Mouse (Mus musculus) hindbrain, embryonic 14.5 days (tissue): ENCODE results near the gene St8sia1. TPM values are rescaled to one million over a fixed set of nuclear protein-coding genes. Genes with fewer than 3 reads are reported as not detected.

ENCODE experiments used
- ATAC-seq: fragments of 200-750 bp; cut with Nextera tagmentation; 2 replicates; pipeline ENCODE4 v1.8.0; 2017; ENCODE audit warnings: moderate number of reproducible peaks, mild to moderate bottlenecking, moderate TSS enrichment, moderate library complexity; ENCODE audit not compliant: low FRiP score
- DNase-seq: peaks from one replicate; pipeline ENCODE4 v3.0.0-alpha.2; 2015; ENCODE audit warnings: low spot score
- H3K27ac ChIP-seq: fragments of 300-500 bp; sonication (generic); 2 replicates; pipeline ENCODE4 v1.5.1; 2014; ENCODE audit warnings: mild to moderate bottlenecking, moderate library complexity
- H3K27me3 ChIP-seq: fragments of 300-500 bp; sonication (generic); 2 replicates; pipeline ENCODE4 v1.6.1; 2014; ENCODE audit warnings: mild to moderate bottlenecking, low read length, mixed read lengths; ENCODE audit not compliant: control insufficient read depth, insufficient read depth
- H3K36me3 ChIP-seq: fragments of 300-500 bp; sonication (generic); replicated peaks from 2 replicates; pipeline ENCODE4 v1.6.1; 2014; ENCODE audit not compliant: control insufficient read depth, insufficient read depth
- H3K4me1 ChIP-seq: fragments of 300-500 bp; sonication (generic); replicated peaks from 2 replicates; pipeline ENCODE4 v1.6.1; 2014; ENCODE audit warnings: antibody characterized with exemption, low read length, mixed read lengths; ENCODE audit not compliant: control insufficient read depth, insufficient read depth
- H3K4me2 ChIP-seq: fragments of 300-500 bp; sonication (generic); replicated peaks from 2 replicates; pipeline ENCODE4 v1.6.1; 2014; ENCODE audit warnings: mild to moderate bottlenecking, moderate library complexity
- H3K4me3 ChIP-seq: fragments of 300-500 bp; sonication (generic); replicated peaks from 2 replicates; pipeline ENCODE4 v1.5.1; 2014; ENCODE audit warnings: mild to moderate bottlenecking, low read length
- H3K9ac ChIP-seq: fragments of 300-500 bp; sonication (generic); 2 replicates; pipeline ENCODE4 v1.6.1; 2014
- H3K9me3 ChIP-seq: fragments of 300-500 bp; sonication (generic); 2 replicates; pipeline ENCODE4 v1.6.1; 2016; ENCODE audit warnings: low read length; ENCODE audit not compliant: control insufficient read depth
- WGBS: fragments of 180-500 bp; shearing (Covaris S2); extraction: QIAGEN DNeasy Blood & Tissue Kit; methylation state at CpG from one replicate; pipeline ENCODE4 v1.1.7; 2014; 5-methylcytosine and 5-hydroxymethylcytosine counted together
- polyA plus RNA-seq: library from polyadenylated mRNA; unstranded; fragments of >200 nt; fragmentation: Nextera tagmentation; extraction: Ambion mirVana; gene quantifications from 2 replicates; pipeline ENCODE4 v1.2.1, GENCODE M21; 2014

The St8sia1 gene
- polyA plus RNA-seq, 1 experiment from 2014 or later: 6.1 TPM

DNA sequence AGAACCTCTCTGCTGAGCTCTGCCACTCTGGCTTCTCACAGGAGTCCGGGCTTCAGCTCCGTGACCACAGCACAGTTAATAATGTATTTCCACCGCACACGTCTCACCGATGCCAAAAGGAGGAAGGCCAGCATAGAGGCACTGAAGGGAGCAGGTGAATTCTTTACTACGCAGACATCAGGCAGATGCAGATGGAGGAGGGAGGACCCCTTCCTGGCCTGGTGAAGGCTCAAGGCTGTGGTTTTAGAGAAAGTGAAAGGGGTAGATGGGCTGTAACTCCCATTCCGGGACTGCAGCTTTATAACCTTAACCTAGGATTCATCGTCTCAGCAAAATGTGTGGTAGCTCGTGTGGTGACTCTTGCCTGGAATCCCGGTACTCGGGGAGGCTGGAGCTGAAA lies 13.9 kb downstream of the St8sia1 start:
- H3K4me3 ChIP-seq: no peak overlapping the region
- H3K4me2 ChIP-seq: no peak overlapping the region; the same call in 1 of the 2 replicates
- H3K27me3 ChIP-seq: no peaks in the 10 kb centered on the region
- no peaks in the 10 kb centered on the region for H3K9me3 ChIP-seq
- 0 out of 2 replicates have a peak overlapping the region, but pooled peaks have one; percentile 4 for H3K9ac ChIP-seq
- ATAC-seq: no peak
- H3K36me3 ChIP-seq: no peaks in the 10 kb centered on the region
- peak overlapping the region; percentile 12; the same call in 1 of the 2 replicates for H3K27ac ChIP-seq
- no peak for DNase-seq
- H3K4me1 ChIP-seq: peaks cover 21% of the 10 kb centered on the region; the same call in 1 of the 2 replicates
- 69% methylated on average over 11 of the region's 11 CpGs for WGBS

DNA sequence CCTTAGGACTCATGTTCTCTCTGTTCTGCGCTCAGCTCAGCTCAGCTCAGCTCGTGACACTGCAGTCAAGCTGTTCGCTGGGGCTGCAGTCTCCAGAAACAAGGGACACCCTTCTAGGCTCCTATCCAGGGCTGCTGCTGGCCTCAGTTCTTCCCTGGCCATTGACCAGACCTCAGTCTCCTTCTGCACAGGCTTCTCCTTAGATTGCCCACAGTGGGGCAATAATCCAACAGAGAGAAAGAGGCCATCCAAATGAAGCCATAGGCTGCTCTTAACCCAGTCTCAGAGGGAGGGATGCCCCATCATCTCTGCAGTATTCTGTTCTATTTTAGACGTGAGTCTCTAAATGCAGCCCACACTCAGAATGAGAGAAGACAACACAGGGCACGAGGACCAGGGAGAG lies 15.3 kb downstream of the St8sia1 start:
- no peaks in the 10 kb centered on the region for H3K9me3 ChIP-seq
- WGBS: 56% methylated on average over 5 of the region's 5 CpGs
- H3K4me3 ChIP-seq: no peak overlapping the region
- H3K36me3 ChIP-seq: peaks cover 11% of the 10 kb centered on the region; the same call in 1 of the 2 replicates
- peak; percentile 54; the same call in 1 of the 2 replicates for ATAC-seq
- no peaks in the 10 kb centered on the region for H3K27me3 ChIP-seq
- no peak for DNase-seq
- no peak overlapping the region for H3K4me2 ChIP-seq
- H3K27ac ChIP-seq: no peak overlapping the region
- no peak overlapping the region for H3K9ac ChIP-seq
- H3K4me1 ChIP-seq: peaks cover 21% of the 10 kb centered on the region; the same call in 1 of the 2 replicates

DNA sequence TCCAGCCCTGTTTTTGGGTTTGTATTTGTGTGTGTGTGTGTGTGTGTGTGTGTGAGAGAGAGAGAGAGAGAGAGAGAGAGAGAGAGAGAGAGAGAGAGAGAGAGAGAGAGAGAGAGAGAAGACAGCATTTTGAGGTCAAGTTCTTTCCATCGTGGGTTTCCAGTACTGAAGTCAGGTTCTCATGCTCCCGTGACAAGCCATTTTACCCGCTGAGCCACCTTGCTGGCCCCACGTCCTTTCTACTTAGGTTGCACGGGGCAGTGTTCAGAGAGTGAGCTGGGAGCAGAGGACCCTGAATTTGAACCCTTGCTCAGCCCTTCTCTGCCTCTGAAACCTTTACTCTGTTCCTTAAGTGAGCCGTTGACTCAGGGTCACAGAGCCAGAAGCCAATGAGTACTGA lies 17.2 kb downstream of the St8sia1 start:
- H3K27ac ChIP-seq: no peak overlapping the region
- no peak overlapping the region for H3K9ac ChIP-seq
- no peaks in the 10 kb centered on the region for H3K27me3 ChIP-seq
- no peak overlapping the region for H3K4me3 ChIP-seq
- ATAC-seq (no peak), DNase-seq (no peak)
- no peak overlapping the region for H3K4me2 ChIP-seq
- peaks cover 21% of the 10 kb centered on the region; the same call in 1 of the 2 replicates for H3K4me1 ChIP-seq
- peaks cover 11% of the 10 kb centered on the region; the same call in 1 of the 2 replicates for H3K36me3 ChIP-seq
- no peaks in the 10 kb centered on the region for H3K9me3 ChIP-seq
- 80% methylated on average over 6 of the region's 6 CpGs for WGBS

- no peak for DNase-seq
- WGBS: 72% methylated on average over 8 of the region's 8 CpGs
- H3K9me3 ChIP-seq: no peaks in the 10 kb centered on the region
Observed at GRCm38 (mm10) chr6:142946069-142946871, 18.0 kb downstream of the St8sia1 start.

DNA sequence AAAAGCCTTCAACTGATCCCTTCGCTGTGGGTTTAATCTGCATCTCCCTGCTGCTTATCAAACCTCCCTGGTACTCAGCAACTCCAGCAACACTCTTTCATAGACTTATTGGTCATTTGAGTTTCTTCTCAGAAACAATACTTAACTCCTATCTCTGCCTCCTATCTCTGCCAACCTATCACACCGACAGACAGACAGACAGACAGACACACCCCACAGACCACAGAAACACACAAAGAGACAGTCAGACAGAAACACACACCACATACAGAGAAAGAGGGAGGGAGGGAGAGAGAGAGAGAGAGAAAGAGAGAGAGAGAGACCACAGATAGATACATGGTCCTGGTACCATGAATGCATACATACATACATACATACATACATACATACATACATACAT lies 18.8 kb downstream of the St8sia1 start:
- H3K27ac ChIP-seq: no peak overlapping the region
- no peaks in the 10 kb centered on the region for H3K27me3 ChIP-seq
- 98% methylated on average over 2 of the region's 2 CpGs for WGBS
- no peak overlapping the region for H3K9ac ChIP-seq
- H3K36me3 ChIP-seq: peaks cover 11% of the 10 kb centered on the region; the same call in 1 of the 2 replicates
- no peak overlapping the region for H3K4me2 ChIP-seq
- DNase-seq: no peak
- H3K9me3 ChIP-seq: no peaks in the 10 kb centered on the region
- no peak for ATAC-seq
- peaks cover 21% of the 10 kb centered on the region; the same call in 1 of the 2 replicates for H3K4me1 ChIP-seq
- no peak overlapping the region for H3K4me3 ChIP-seq

More at GRCm38 (mm10) chr6:142946069-142946871, 18.0 kb downstream of the St8sia1 start:
- H3K9ac ChIP-seq: no peak overlapping the region
- no peaks in the 10 kb centered on the region for H3K27me3 ChIP-seq
- peaks cover 21% of the 10 kb centered on the region; the same call in 1 of the 2 replicates for H3K4me1 ChIP-seq
- H3K27ac ChIP-seq: no peak overlapping the region
- H3K36me3 ChIP-seq: peaks cover 11% of the 10 kb centered on the region; the same call in 1 of the 2 replicates
- no peak overlapping the region for H3K4me3 ChIP-seq
- no peak for ATAC-seq
- no peak overlapping the region for H3K4me2 ChIP-seq

GRCm38 (mm10) chr6:142944470-142944869 lies 19.8 kb downstream of the St8sia1 start:
- H3K36me3 ChIP-seq: peaks cover 11% of the 10 kb centered on the region; the same call in 1 of the 2 replicates
- no peak for ATAC-seq
- WGBS: 98% methylated on average over 3 of the region's 3 CpGs
- DNase-seq: no peak
- H3K9me3 ChIP-seq: no peaks in the 10 kb centered on the region
- H3K9ac ChIP-seq: no peak overlapping the region
- H3K4me1 ChIP-seq: peaks cover 14% of the 10 kb centered on the region; the same call in 1 of the 2 replicates
- H3K27ac ChIP-seq: no peak overlapping the region
- H3K4me2 ChIP-seq: no peak overlapping the region
- H3K27me3 ChIP-seq: no peaks in the 10 kb centered on the region
- no peak overlapping the region for H3K4me3 ChIP-seq

DNA sequence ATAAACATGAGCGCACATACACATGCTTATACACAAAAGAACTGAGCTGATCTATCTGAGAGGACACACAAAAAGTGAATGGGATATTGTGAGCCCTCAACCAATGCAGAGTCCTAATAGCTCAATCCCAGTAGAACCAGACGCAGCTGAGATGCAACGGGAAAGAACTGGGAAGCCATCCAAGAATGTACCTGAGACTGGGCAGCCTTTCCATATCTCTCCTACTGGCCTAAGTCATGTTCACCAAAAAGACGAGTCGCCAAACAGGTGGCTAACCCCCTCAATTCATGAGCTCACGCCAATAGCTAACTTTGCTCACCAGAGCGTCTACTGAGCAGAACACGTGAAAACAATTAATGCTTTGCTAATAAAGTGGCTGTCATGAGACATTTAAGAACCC lies 20.8 kb downstream of the St8sia1 start:
- Histone ChIP-seq H3K4me2 (no peak overlapping the region), H3K27me3 (no peaks in the 10 kb centered on the region), H3K4me3 (no peak overlapping the region), H3K27ac (no peak overlapping the region), H3K36me3 (peaks cover 11% of the 10 kb centered on the region; the same call in 1 of the 2 replicates), H3K9me3 (no peaks in the 10 kb centered on the region), H3K4me1 (peaks cover 11% of the 10 kb centered on the region; the same call in 1 of the 2 replicates), H3K9ac (no peak overlapping the region)
- DNase-seq: no peak
- no peak for ATAC-seq
- WGBS: 85% methylated on average over 8 of the region's 8 CpGs

DNA sequence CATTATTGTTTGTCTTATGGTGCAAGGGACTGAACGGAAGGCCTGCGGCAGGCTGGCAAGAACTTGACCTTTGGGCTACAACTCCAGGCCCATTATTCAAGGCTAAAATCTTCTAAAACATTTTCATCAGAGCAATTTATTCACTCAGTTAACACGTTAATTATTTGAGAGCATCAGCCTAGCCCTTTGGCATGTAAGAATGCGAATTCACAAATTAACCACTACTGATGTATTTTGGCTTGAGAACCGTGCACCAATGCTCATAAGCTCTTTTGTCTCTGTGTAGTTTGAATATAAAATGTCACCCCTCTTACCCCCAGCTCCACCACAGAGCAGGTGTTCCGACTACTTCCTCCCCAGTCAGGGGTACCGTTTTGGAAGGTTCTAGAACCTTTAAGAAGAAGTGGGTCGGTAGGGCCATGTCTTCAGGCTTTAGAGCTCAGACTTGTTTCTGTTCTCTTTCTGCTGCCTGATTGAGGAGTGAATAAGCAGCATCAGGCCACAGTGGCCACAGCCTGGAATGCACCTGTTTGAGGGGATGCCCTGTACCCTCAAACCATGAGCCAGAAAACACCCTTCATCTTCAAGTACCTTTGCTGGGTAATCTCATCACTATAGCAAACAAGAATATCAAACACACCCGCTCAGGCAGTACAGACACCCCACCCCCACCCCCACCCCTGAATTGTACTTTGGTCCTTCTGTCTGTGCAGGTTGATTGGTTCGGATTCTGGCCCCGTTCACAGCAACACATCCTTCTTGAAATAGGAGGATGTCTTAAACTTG lies 22.5 kb downstream of the St8sia1 start:
- DNase-seq (no peak), ATAC-seq (no peak)
- no peak overlapping the region for H3K4me3 ChIP-seq
- H3K36me3 ChIP-seq: peaks cover 11% of the 10 kb centered on the region; the same call in 1 of the 2 replicates
- H3K27ac ChIP-seq: peak overlapping the region; percentile 43
- no peak overlapping the region for H3K4me2 ChIP-seq
- H3K9ac ChIP-seq: no peak overlapping the region
- WGBS: 81% methylated on average over 11 of the region's 11 CpGs
- peaks cover 11% of the 10 kb centered on the region; the same call in 1 of the 2 replicates for H3K4me1 ChIP-seq
- H3K9me3 ChIP-seq: no peaks in the 10 kb centered on the region
- no peaks in the 10 kb centered on the region for H3K27me3 ChIP-seq

- H3K9me3 ChIP-seq: no peaks in the 10 kb centered on the region
- WGBS: 51% methylated on average over 8 of the region's 8 CpGs
- no peak overlapping the region for H3K4me2 ChIP-seq
- H3K4me1 ChIP-seq: peaks cover 9% of the 10 kb centered on the region; the same call in 1 of the 2 replicates
- no peak overlapping the region for H3K4me3 ChIP-seq
- peak; percentile 69 for DNase-seq
- no peaks in the 10 kb centered on the region for H3K27me3 ChIP-seq
- peak; percentile 67 for ATAC-seq
- peak overlapping the region; percentile 43 for H3K27ac ChIP-seq
- H3K9ac ChIP-seq: no peak overlapping the region
- peaks cover 11% of the 10 kb centered on the region; the same call in 1 of the 2 replicates for H3K36me3 ChIP-seq
Observed at GRCm38 (mm10) chr6:142941078-142941477, 23.2 kb downstream of the St8sia1 start.
